Mouse (Mus musculus) heart, embryonic 12.5 days (tissue): ENCODE data around the gene Acta2. TPM values are rescaled to one million over a fixed set of nuclear protein-coding genes. Genes with fewer than 3 reads are reported as not detected.
A peak's percentile ranks its signal among the peaks of the same experiment; 100 is the strongest.

ENCODE experiments used
- ATAC-seq: fragments of 200-750 bp; cut with Nextera tagmentation; 2 replicates; pipeline ENCODE4 v1.8.0; 2017; ENCODE audit warnings: moderate TSS enrichment, moderate library complexity; ENCODE audit not compliant: insufficient number of reproducible peaks, low FRiP score
- H3K27ac ChIP-seq: fragments of 300-500 bp; sonication (generic); 2 replicates; pipeline ENCODE4 v1.5.1; 2016; ENCODE audit warnings: mild to moderate bottlenecking, moderate library complexity; ENCODE audit not compliant: poor library complexity, severe bottlenecking
- H3K27me3 ChIP-seq: fragments of 300-500 bp; sonication (generic); replicated peaks from 2 replicates; pipeline ENCODE4 v1.6.1; 2016; ENCODE audit warnings: mild to moderate bottlenecking, moderate library complexity
- H3K36me3 ChIP-seq: fragments of 300-500 bp; sonication (generic); 2 replicates; pipeline ENCODE4 v1.6.1; 2016; ENCODE audit warnings: mild to moderate bottlenecking, moderate library complexity
- H3K4me1 ChIP-seq: fragments of 300-500 bp; sonication (generic); replicated peaks from 2 replicates; pipeline ENCODE4 v1.6.1; 2016; ENCODE audit warnings: mild to moderate bottlenecking
- H3K4me2 ChIP-seq: fragments of 300-500 bp; sonication (generic); 2 replicates; pipeline ENCODE4 v1.6.1; 2016; ENCODE audit warnings: mild to moderate bottlenecking, moderate library complexity
- H3K4me3 ChIP-seq: fragments of 300-500 bp; sonication (generic); 2 replicates; pipeline ENCODE4 v1.5.1; 2016; ENCODE audit warnings: mild to moderate bottlenecking
- H3K9ac ChIP-seq: fragments of 300-500 bp; sonication (generic); 2 replicates; pipeline ENCODE4 v1.6.1; 2016; ENCODE audit warnings: mild to moderate bottlenecking, moderate library complexity
- H3K9me3 ChIP-seq: fragments of 300-500 bp; sonication (generic); replicated peaks from 2 replicates; pipeline ENCODE4 v1.6.1; 2016; ENCODE audit warnings: mild to moderate bottlenecking, moderate library complexity
- WGBS: fragments of 180-500 bp; shearing (Covaris S2); methylation state at CpG from one replicate; pipeline ENCODE4 v1.1.7; 2016; 5-methylcytosine and 5-hydroxymethylcytosine counted together
- polyA plus RNA-seq: library from polyadenylated mRNA; unstranded; fragments of >200 nt; fragmentation: Nextera tagmentation; extraction: Ambion mirVana; gene quantifications from 2 replicates; pipeline ENCODE4 v1.2.1, GENCODE M21; 2016

Gene Acta2
- polyA plus RNA-seq, 1 experiment from 2014 or later: 1,019 TPM

GRCm38 (mm10) chr19:34289948-34290789 lies 34.8 kb upstream of the Acta2 start, which contains the start of gene Fas:
TSS of gene Fas (plus strand) at chr19:34290666.
- WGBS: 2% methylated on average over 19 of the region's 19 CpGs
- peak; percentile 91 for ATAC-seq
- peak within 1 kb of the TSS; percentile 65 for H3K9ac ChIP-seq

GRCm38 (mm10) chr19:34288696-34289095 lies 33.3 kb upstream of the Acta2 start:
- 91% methylated on average over 1 of the region's 1 CpGs for WGBS
- Histone ChIP-seq H3K4me2 (no peak overlapping the region), H3K9ac (no peak overlapping the region), H3K27ac (no peak overlapping the region), H3K27me3 (peaks cover 11% of the 10 kb centered on the region; the same call in 1 of the 2 replicates), H3K4me3 (no peak overlapping the region), H3K9me3 (no peaks in the 10 kb centered on the region), H3K36me3 (no peaks in the 10 kb centered on the region), H3K4me1 (peaks cover 3% of the 10 kb centered on the region; the same call in 1 of the 2 replicates)
- ATAC-seq: no peak

More at GRCm38 (mm10) chr19:34289948-34290789, 34.8 kb upstream of the Acta2 start, which contains the start of gene Fas:
- H3K4me2 ChIP-seq: peak within 1 kb of the TSS; percentile 89
- H3K27me3 ChIP-seq: peaks cover 11% of the 10 kb centered on the region; the same call in 1 of the 2 replicates
- no peaks in the 10 kb centered on the region; the same call in 1 of the 2 replicates for H3K4me1 ChIP-seq
- H3K27ac ChIP-seq: no peak within 1 kb of the TSS
- H3K36me3 ChIP-seq: no peaks in the 10 kb centered on the region
- H3K9me3 ChIP-seq: no peaks in the 10 kb centered on the region
- peak within 1 kb of the TSS; percentile 52 for H3K4me3 ChIP-seq

- no peak overlapping the region for H3K9ac ChIP-seq
- no peak overlapping the region for H3K4me3 ChIP-seq
- H3K4me1 ChIP-seq: peaks cover 3% of the 10 kb centered on the region; the same call in 1 of the 2 replicates
- H3K27me3 ChIP-seq: peaks cover 10% of the 10 kb centered on the region; the same call in 1 of the 2 replicates
- no peak overlapping the region for H3K27ac ChIP-seq
- H3K36me3 ChIP-seq: no peaks in the 10 kb centered on the region
- no peak overlapping the region for H3K4me2 ChIP-seq
- 75% methylated on average over 13 of the region's 13 CpGs for WGBS
- no peak for ATAC-seq
- H3K9me3 ChIP-seq: no peaks in the 10 kb centered on the region
Observed at GRCm38 (mm10) chr19:34287656-34288415, 32.4 kb upstream of the Acta2 start.

GRCm38 (mm10) chr19:34287221-34287620 lies 31.8 kb upstream of the Acta2 start:
- Histone ChIP-seq H3K4me3 (no peak overlapping the region), H3K9ac (no peak overlapping the region), H3K36me3 (no peaks in the 10 kb centered on the region), H3K27ac (no peak overlapping the region), H3K9me3 (no peaks in the 10 kb centered on the region), H3K27me3 (peaks cover 9% of the 10 kb centered on the region; the same call in 1 of the 2 replicates), H3K4me1 (peaks cover 3% of the 10 kb centered on the region; the same call in 1 of the 2 replicates), H3K4me2 (no peak overlapping the region)
- no peak for ATAC-seq

GRCm38 (mm10) chr19:34284826-34285225 lies 29.4 kb upstream of the Acta2 start:
- 39% methylated on average over 2 of the region's 2 CpGs for WGBS
- peaks cover 4% of the 10 kb centered on the region; the same call in 1 of the 2 replicates for H3K27me3 ChIP-seq
- peaks cover 3% of the 10 kb centered on the region; the same call in 1 of the 2 replicates for H3K4me1 ChIP-seq
- H3K4me3 ChIP-seq: no peak overlapping the region
- no peaks in the 10 kb centered on the region for H3K36me3 ChIP-seq
- H3K9me3 ChIP-seq: no peaks in the 10 kb centered on the region
- H3K9ac ChIP-seq: no peak overlapping the region
- no peak overlapping the region for H3K4me2 ChIP-seq
- no peak for ATAC-seq
- no peak overlapping the region for H3K27ac ChIP-seq

GRCm38 (mm10) chr19:34284383-34284782 lies 29.0 kb upstream of the Acta2 start:
- peak overlapping the region; percentile 50 for H3K4me2 ChIP-seq
- H3K9me3 ChIP-seq: no peaks in the 10 kb centered on the region
- no peak overlapping the region for H3K27ac ChIP-seq
- peaks cover 3% of the 10 kb centered on the region; the same call in 1 of the 2 replicates for H3K4me1 ChIP-seq
- 55% methylated on average over 10 of the region's 10 CpGs for WGBS
- no peak for ATAC-seq
- H3K27me3 ChIP-seq: peaks cover 4% of the 10 kb centered on the region; the same call in 1 of the 2 replicates
- no peak overlapping the region for H3K9ac ChIP-seq
- H3K4me3 ChIP-seq: no peak overlapping the region
- H3K36me3 ChIP-seq: no peaks in the 10 kb centered on the region

GRCm38 (mm10) chr19:34283614-34284013 lies 28.2 kb upstream of the Acta2 start:
- WGBS: 66% methylated on average over 6 of the region's 6 CpGs
- H3K4me1 ChIP-seq: peaks cover 3% of the 10 kb centered on the region; the same call in 1 of the 2 replicates
- no peak overlapping the region for H3K27ac ChIP-seq
- H3K9ac ChIP-seq: no peak overlapping the region
- H3K9me3 ChIP-seq: no peaks in the 10 kb centered on the region
- H3K27me3 ChIP-seq: peaks cover 7% of the 10 kb centered on the region; the same call in 1 of the 2 replicates
- no peak overlapping the region for H3K4me3 ChIP-seq
- ATAC-seq: no peak
- H3K4me2 ChIP-seq: no peak overlapping the region
- H3K36me3 ChIP-seq: no peaks in the 10 kb centered on the region

GRCm38 (mm10) chr19:34278078-34278477 lies 22.7 kb upstream of the Acta2 start:
- ATAC-seq: no peak
- Histone ChIP-seq H3K36me3 (no peaks in the 10 kb centered on the region), H3K27me3 (peaks cover 7% of the 10 kb centered on the region; the same call in 1 of the 2 replicates), H3K9me3 (no peaks in the 10 kb centered on the region), H3K9ac (no peak overlapping the region), H3K4me1 (no peaks in the 10 kb centered on the region), H3K4me3 (no peak overlapping the region), H3K4me2 (no peak overlapping the region), H3K27ac (no peak overlapping the region)
- WGBS: 82% methylated on average over 3 of the region's 3 CpGs

- H3K27ac ChIP-seq: no peak overlapping the region
- 91% methylated on average over 1 of the region's 1 CpGs for WGBS
Observed at GRCm38 (mm10) chr19:34273073-34273472, 17.7 kb upstream of the Acta2 start.

GRCm38 (mm10) chr19:34270824-34271464 lies 15.6 kb upstream of the Acta2 start:
- 0 out of 2 replicates have a peak, but pooled peaks cover 5% of the 10 kb centered on the region for H3K4me1 ChIP-seq
- no peak overlapping the region for H3K4me2 ChIP-seq
- no peaks in the 10 kb centered on the region for H3K27me3 ChIP-seq
- H3K36me3 ChIP-seq: no peaks in the 10 kb centered on the region
- 84% methylated on average over 13 of the region's 13 CpGs for WGBS
- ATAC-seq: no peak
- H3K9ac ChIP-seq: no peak overlapping the region
- H3K4me3 ChIP-seq: no peak overlapping the region
- H3K9me3 ChIP-seq: no peaks in the 10 kb centered on the region
- H3K27ac ChIP-seq: no peak overlapping the region

More at GRCm38 (mm10) chr19:34273073-34273472, 17.7 kb upstream of the Acta2 start:
- Histone ChIP-seq H3K9me3 (no peaks in the 10 kb centered on the region), H3K9ac (no peak overlapping the region), H3K4me3 (no peak overlapping the region), H3K27me3 (no peaks in the 10 kb centered on the region), H3K4me2 (no peak overlapping the region), H3K4me1 (0 out of 2 replicates have a peak, but pooled peaks cover 5% of the 10 kb centered on the region), H3K36me3 (no peaks in the 10 kb centered on the region)
- ATAC-seq: no peak
